Mouse (Mus musculus): ENCODE measurements around the gene Wdr45b.
"Not testable (repeated sequence)": the region's sequence is repeated elsewhere in the genome, so short reads cannot be mapped to it uniquely, and the experiment has no call there.

Wdr45b gene

DNA sequence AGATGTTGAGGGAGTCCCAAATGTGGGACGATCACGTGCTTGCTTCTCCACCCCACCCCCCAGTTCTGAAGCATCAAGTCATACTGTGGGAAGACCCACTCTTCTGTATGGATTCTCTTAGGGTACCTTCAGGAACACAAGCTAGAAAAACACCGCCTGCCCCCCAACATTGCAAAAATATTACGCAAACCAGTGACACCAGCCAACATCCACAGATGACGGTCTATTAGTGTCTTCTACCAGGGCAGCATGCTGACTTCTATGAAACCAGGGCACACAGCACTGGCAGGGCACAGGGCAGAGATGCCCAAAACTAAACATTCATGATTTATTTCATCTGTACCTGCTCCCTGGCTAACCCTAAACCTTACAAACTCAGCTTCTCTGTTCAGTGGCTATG lies 27.6 kb downstream of the Wdr45b start:
- DNase-seq, result no peak

GRCm38 (mm10) chr11:121326034-121326433 lies 28.2 kb downstream of the Wdr45b start:
- DNase-seq, result no peak

DNA sequence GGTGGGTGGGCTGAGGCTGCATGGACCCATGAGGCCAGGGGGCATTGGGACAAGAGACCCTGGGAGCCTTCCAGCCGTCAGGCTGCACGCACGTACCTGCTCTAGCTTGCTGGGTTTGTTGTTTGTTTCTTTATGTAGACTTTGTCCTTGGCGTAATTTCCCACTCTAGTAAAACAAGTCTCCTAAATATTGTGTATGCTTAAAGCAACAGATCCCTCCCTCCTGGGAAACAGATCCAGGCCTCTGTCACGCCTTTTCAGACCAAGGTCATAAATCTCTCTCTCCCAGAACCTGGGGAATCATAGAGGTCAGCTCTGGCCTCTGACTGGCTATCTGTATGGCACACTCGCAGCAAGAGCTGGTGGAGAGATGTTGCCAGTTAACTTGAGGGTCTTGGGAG lies 46.5 kb downstream of the Wdr45b start:
- not testable (repeated sequence) for DNase-seq

DNA sequence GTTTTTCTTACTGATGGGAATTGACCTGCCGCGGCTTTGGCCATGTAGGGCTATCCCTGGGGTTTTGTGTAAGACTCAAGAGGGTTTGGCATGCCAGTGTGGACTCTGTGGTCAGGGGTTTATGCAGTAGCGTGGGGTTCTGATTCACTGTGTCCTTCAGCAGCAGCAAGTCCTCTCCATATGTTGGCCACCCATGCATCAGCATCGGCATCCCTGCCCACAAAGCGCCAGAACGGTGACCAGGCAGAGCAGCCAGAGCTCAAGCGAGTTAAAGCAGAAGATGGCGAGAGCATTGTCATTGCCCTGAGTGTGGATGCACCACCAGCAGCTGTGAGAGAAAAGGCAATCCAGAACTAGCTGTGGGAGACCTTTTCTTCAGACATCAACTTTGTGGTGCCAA lies 47.6 kb downstream of the Wdr45b start:
- DNase-seq, result no peak

DNA sequence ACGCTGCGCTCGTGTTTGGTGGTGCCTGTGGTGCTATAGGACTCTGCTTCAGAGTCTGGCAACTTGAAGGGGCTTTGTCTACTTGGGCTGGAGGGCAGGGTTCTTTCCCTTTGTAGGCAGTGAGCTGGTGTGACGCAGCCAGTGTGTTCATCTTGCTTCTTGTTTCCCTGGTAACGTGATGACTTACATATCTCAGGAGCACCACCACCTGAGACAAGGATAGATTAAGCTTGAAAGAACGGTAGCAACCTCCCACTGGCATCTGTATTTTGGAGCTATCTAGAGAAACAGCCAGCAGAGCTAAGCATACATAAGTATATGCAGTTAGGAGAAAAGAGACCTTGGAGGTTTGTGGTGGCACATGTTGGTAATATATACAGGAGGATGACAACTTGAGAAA lies 48.9 kb downstream of the Wdr45b start:
- DNase-seq, result no peak

DNA sequence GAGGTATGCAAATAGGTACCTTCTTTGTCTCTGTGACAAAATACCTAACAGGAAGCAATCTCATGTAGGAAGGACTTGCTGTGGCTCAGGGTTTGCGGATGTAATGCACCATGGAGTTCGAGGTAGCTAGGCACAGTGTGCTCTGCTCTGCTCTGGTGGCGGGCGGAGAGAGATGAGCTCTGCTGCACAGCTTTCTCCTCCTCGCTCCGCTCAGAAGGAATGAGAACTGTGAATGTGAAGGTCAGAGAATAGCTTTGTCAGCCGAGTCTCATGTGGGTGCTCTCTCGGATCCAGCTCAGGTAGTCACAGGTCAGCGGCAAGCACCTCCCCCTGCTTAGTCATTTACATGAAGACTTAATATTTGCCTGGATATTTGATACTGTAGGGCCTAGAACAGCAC lies 54.0 kb downstream of the Wdr45b start:
- DNase-seq, result no peak

- DNase-seq, result no peak
Measured at GRCm38 (mm10) chr11:121298493-121298892, 55.8 kb downstream of the Wdr45b start.

GRCm38 (mm10) chr11:121294771-121295170 lies 59.5 kb downstream of the Wdr45b start:
- no peak for DNase-seq

GRCm38 (mm10) chr11:121289859-121290258 lies 64.4 kb downstream of the Wdr45b start:
- no peak for DNase-seq

DNA sequence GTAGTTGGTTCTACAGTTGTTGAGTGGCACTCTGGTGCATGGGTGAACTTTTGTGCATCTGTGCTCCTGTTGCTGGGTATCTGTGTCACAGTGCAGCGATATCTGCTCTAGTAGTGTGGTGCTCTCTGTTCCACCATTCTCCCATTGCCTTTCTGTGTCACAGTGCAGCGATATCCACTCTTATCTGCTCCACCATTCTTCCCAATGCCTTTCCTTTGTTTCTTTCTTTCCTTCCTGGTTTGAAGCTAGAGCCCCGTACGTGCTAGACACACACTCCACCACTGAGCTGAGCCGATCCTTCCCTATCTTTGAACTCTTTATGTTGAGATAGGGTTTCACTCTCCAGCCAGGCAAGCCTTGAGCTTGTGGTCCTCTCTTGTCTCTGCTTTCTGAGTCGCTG lies 71.3 kb downstream of the Wdr45b start:
- no peak for DNase-seq

DNA sequence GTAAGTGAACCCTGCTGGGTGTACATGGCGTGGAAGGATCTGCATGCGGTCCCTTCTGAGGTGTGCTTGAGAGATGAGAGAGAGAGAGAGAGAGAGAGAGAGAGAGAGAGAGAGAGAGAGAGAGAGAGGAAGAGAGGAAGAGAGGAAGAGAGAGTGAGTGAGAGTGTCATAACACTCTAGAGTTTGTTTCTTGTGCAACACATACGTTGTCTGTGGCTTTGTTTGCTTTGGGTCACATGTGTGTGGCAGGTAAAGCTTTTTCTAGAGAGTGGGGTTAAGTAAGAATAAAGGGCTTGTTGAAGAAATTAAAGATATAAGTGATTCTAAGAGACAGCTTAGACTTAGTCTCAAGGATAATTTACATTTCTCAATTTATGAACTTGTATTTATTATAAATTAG lies 76.2 kb downstream of the Wdr45b start:
- no peak for DNase-seq

DNA sequence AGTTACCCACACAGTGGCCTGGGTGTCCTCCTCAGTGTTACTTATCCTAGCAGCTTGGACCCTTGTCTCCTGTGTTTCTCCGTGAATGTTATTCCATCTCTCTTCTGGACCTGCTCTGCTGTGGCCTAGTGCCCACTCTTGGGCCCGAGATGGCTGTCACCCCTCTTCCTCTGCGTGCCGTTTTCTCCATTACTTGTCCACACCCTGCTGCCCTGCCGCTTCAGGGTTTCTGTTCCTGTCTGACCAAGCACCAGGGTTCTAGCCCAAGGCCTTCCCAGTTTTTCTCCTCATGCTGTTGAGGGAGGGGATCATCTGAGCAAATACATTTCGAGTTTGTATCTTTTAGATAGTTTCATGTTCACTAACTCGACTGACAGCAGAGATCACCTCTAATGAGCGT lies 76.7 kb downstream of the Wdr45b start:
- no peak for DNase-seq
